Mouse (Mus musculus): ENCODE results near the gene Cyp26c1.

Gene Cyp26c1

DNA sequence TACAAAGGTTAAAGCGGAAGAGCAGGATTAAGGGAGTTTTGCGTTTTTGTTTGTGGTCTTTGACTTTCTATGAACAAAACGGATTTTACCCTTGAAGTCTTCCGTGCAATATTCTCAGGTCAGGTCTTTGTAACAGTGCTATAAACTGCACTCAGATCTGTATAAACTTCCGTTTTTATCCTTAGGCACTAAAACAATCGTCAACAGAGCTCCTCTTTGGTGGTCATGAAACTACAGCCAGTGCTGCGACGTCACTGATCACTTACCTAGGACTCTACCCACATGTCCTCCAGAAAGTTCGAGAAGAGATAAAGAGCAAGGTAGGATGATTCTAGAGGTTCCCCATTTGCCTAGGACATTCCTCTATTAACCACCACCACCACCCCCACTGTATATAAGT lies 14.3 kb downstream of the Cyp26c1 start:
- no peak for DNase-seq

- DNase-seq, result peak; percentile 31
These were observed 17.1 kb downstream of the Cyp26c1 start for GRCm38 (mm10) chr19:37702377-37703076.

- DNase-seq, result peak; percentile 85
These were observed 18.6 kb downstream of the Cyp26c1 start for GRCm38 (mm10) chr19:37703902-37704509.

DNA sequence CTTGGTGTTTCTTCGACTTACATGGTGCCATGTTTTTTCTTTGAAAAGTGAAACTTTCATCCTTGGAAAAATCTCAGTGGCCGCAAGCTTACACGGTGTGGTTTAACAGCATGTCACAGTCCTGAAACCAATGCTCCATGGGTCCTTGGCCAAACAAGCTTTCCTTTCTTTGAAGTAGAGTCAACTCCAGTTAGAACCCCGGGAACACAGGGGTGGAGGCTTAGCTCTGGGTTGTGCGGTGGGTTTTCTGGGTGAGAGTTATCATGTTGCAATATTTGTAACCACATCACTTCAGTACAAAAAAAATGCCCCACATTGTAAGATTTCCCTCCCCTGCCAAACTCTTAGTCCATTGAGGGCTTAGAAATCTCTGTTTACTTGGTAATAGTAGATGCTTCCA lies 20.3 kb downstream of the Cyp26c1 start:
- no peak for DNase-seq

- no peak for DNase-seq
These were observed 29.3 kb downstream of the Cyp26c1 start for GRCm38 (mm10) chr19:37714681-37715080.

DNA sequence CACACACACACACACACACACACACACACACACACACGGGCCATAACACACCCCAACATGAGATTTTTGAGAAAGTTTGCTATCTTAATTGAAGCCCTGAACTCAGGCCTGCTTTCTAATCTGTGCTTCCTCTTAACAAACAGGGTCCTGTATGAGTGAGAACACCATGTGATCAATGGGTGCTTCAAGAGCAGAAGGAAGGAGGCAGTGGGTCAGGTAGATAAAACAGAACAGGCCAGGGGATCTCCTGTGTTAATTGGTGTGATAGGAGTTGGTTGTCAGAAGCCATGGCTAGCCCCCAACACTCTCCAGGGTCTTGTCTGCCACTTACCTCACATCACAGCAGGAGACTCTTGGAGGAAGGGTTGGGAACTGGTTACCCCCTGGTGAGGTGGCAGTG lies 30.6 kb downstream of the Cyp26c1 start:
- DNase-seq, result no peak

DNA sequence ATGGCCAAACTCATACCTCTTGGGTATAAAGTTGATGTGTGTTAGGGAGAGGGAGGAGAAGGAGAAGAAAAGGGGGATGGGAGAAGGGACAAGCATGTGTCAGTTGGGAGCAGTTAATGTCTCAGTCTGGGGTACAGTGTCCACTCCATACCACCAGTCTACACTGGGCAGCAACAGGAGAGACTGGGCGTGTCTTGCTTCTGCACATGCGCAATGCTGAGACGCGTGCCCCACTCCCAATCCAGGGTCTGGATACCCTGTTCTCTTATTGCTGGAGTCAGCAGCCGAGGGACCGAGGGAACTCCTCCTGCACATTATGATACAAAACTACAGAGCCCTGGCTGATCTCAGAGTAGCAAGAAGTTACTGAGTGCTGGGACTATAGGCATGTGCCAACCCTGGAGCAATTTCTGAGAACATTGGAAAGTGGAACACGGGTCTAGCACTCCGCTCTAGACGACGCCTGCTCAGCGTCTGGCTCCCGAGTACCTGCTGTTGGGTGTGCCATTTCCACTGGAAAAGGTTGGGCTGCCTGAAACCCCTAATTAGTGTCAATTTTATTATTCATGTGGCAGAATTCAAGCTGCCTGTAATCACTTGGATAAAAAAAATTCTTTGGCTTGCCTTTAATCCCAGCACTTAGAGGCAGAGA lies 31.3 kb downstream of the Cyp26c1 start:
- no peak for DNase-seq

- no peak for DNase-seq
These were observed 33.8 kb downstream of the Cyp26c1 start for GRCm38 (mm10) chr19:37719166-37719565.

DNA sequence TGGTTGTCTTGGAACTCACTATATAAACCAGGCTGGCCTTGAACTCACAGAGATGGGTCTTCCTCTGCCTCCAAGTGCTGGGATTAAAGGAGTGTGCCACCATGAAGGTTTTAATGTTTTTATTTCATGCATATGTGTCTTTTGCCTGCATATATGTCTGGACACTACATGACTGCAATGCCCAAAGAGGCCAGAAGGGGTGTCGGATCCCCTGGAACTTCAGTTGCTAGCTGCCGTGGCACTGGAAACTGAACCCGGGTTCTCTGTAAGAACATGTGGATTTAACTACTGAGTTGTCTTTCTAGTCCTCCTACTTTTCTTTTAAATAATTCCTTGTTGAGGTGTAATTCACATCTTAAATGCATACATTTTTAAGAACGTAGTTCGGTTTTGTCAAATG lies 39.2 kb downstream of the Cyp26c1 start:
- DNase-seq, result no peak

- no peak for DNase-seq
These were observed 41.2 kb downstream of the Cyp26c1 start for GRCm38 (mm10) chr19:37726585-37726984.

GRCm38 (mm10) chr19:37727366-37727765 lies 42.0 kb downstream of the Cyp26c1 start:
- DNase-seq, result no peak

DNA sequence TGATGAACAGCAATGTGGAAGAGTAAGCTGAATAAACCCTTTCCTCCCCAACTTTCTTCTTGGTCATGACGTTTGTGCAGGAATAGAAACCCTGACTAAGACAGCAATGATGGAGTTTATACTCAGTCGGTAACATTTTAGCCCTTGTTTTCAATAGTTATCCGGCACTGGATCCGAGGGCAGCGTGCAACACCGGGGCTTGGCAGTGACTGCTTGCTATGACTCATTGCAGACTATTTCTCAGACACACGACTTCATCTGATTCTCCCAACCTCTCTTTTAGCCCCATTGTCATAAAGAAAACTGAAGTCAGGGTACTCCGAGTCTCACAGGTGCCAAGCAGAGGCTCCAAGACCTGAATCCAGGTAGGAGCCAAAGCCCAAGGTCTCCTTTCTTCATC lies 50.0 kb downstream of the Cyp26c1 start:
- no peak for DNase-seq

- no peak for DNase-seq
These were observed 53.2 kb downstream of the Cyp26c1 start for GRCm38 (mm10) chr19:37738575-37738974.

DNA sequence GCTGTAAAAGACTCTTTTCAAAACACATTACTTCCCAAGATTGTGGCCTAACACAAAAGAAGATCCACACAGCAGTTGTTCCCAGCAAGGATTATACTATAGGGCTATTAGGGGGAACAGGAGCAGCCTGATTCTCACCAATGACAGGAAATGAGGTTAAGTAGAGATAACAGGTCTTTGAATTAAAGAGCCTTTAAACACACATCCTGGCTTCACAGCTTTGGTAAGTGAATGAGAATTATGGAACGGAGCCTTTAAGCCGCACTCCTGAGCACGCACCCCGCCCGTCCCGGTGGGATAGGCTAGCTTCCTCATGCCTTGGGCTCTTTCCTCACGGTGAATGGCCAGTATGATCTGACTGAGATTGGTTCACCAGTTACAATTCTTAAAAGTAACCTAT lies 54.7 kb downstream of the Cyp26c1 start:
- no peak for DNase-seq

Data from kidney, adult 18-20 months (tissue).